Mouse (Mus musculus): ENCODE data around the gene B230217C12Rik. TPM values are rescaled to one million over a fixed set of nuclear protein-coding genes. Genes with fewer than 3 reads are reported as not detected.

B230217C12Rik gene
- polyA plus RNA-seq, 1 experiment from 2014 or later, result 15.9 TPM

GRCm38 (mm10) chr11:97820840-97821239, 19.7 kb upstream of the B230217C12Rik start:
- Histone ChIP-seq H3K36me3 (replicated peaks) (peaks cover 76% of the 10 kb centered on the region), H3K4me1 (peaks cover 69% of the 10 kb centered on the region), H3K27me3 (ENCODE audit: poor library complexity, severe bottlenecking) (no peaks in the 10 kb centered on the region), H3K4me3 (no peak overlapping the region), H3K27ac (no peak overlapping the region), H3K9me3 (no peaks in the 10 kb centered on the region)
- no peak for DNase-seq (ENCODE audit: extremely low spot score, low spot score)
- WGBS, result 78% methylated on average over 4 of the region's 4 CpGs

GRCm38 (mm10) chr11:97821401-97822064, 19.0 kb upstream of the B230217C12Rik start:
- DNase-seq (ENCODE audit: extremely low spot score, low spot score), result no peak

GRCm38 (mm10) chr11:97822840-97823603, 17.6 kb upstream of the B230217C12Rik start:
- Histone ChIP-seq H3K4me1 (peaks cover 50% of the 10 kb centered on the region), H3K27me3 (ENCODE audit: poor library complexity, severe bottlenecking) (no peaks in the 10 kb centered on the region), H3K9me3 (no peaks in the 10 kb centered on the region), H3K36me3 (replicated peaks) (peaks cover 77% of the 10 kb centered on the region), H3K4me3 (no peak overlapping the region), H3K27ac (peak overlapping the region; percentile 48; the same call in 1 of the 2 replicates)
- no peak for DNase-seq (ENCODE audit: extremely low spot score, low spot score)
- WGBS, result 74% methylated on average over 20 of the region's 20 CpGs

More at GRCm38 (mm10) chr11:97821401-97822064, 19.0 kb upstream of the B230217C12Rik start:
- 90% methylated on average over 8 of the region's 8 CpGs for WGBS
- Histone ChIP-seq H3K27ac (peak overlapping the region; percentile 48; the same call in 1 of the 2 replicates), H3K4me1 (peaks cover 65% of the 10 kb centered on the region), H3K9me3 (no peaks in the 10 kb centered on the region), H3K27me3 (ENCODE audit: poor library complexity, severe bottlenecking) (no peaks in the 10 kb centered on the region), H3K36me3 (replicated peaks) (peaks cover 76% of the 10 kb centered on the region), H3K4me3 (no peak overlapping the region)

- Histone ChIP-seq H3K27me3 (ENCODE audit: poor library complexity, severe bottlenecking) (no peaks in the 10 kb centered on the region), H3K9me3 (no peaks in the 10 kb centered on the region), H3K36me3 (replicated peaks) (peaks cover 87% of the 10 kb centered on the region), H3K4me1 (peaks cover 38% of the 10 kb centered on the region), H3K27ac (no peak overlapping the region), H3K4me3 (no peak overlapping the region)
- no peak for DNase-seq (ENCODE audit: extremely low spot score, low spot score)
- 95% methylated on average over 11 of the region's 11 CpGs for WGBS
Observed at GRCm38 (mm10) chr11:97824168-97824567, 16.4 kb upstream of the B230217C12Rik start.

DNA sequence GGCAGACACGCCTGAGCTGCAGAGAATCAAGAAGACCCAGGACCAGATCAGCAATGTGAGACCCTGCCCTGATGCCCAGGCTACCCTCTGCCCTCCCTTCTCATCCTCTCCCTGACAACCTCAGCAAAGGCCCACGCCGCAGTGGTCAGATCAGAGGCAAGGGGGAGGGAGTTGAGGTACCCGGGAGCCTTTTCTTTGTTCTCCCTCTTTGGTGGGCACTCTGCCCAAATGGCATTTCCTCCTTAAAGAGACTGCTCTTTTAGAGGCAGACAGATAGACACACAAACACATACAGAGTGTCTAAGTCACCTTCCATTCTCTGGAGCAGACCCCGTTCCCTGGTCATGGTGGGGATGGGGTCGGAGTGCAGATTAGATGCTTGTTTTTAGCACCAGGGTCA, 15.7 kb upstream of the B230217C12Rik start:
- 83% methylated on average over 6 of the region's 6 CpGs for WGBS
- H3K4me3 ChIP-seq, result no peak overlapping the region
- peaks cover 31% of the 10 kb centered on the region for H3K4me1 ChIP-seq
- H3K36me3 ChIP-seq (replicated peaks), result peaks cover 90% of the 10 kb centered on the region
- DNase-seq (ENCODE audit: extremely low spot score, low spot score), result no peak
- no peak overlapping the region for H3K27ac ChIP-seq
- no peaks in the 10 kb centered on the region for H3K9me3 ChIP-seq
- H3K27me3 ChIP-seq (ENCODE audit: poor library complexity, severe bottlenecking), result no peaks in the 10 kb centered on the region

DNA sequence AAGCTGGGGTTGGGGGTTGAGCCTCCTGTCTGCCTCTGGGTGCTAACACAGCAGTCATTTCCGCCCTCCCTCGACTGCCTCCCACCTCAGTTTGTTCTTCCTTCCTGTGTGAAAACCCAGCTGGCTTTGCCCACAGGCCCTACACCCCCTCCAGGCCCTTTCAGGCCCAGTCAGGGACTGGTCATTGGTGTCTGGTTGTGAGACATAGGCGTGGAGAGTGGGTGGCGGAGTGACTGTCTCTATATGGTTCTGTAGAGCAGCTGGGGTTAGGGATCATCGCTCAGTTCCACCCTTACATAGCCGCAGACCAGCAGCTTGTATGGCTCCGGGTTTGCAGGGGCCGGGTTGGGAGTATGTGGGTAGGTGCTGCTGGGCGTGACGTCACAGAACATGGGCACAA, 15.3 kb upstream of the B230217C12Rik start:
- no peak overlapping the region for H3K27ac ChIP-seq
- H3K4me3 ChIP-seq, result no peak overlapping the region
- H3K36me3 ChIP-seq (replicated peaks), result peaks cover 89% of the 10 kb centered on the region
- peaks cover 29% of the 10 kb centered on the region for H3K4me1 ChIP-seq
- H3K27me3 ChIP-seq (ENCODE audit: poor library complexity, severe bottlenecking), result no peaks in the 10 kb centered on the region
- DNase-seq (ENCODE audit: extremely low spot score, low spot score), result no peak
- 90% methylated on average over 10 of the region's 10 CpGs for WGBS
- no peaks in the 10 kb centered on the region for H3K9me3 ChIP-seq

DNA sequence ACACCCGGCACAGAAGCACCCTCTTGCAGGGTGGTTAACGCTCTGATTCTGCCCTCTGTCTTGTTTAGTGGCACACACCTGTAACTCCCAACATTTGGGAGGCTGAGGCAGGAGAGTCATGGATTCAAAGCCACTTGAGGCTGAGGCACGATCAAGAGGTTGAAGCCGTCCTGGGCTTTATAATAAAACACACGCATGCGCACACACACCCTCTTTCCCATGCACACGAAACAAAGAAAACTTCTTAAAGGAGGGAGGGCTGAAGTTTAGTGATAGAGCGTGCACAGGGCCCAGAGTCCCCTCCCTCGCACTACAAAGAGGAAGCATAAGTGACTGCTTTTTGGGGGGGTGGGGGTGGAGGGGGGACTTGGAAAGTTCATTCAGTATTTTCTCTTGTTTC, 14.6 kb upstream of the B230217C12Rik start:
- WGBS, result 93% methylated on average over 9 of the region's 9 CpGs
- no peak overlapping the region for H3K4me3 ChIP-seq

DNA sequence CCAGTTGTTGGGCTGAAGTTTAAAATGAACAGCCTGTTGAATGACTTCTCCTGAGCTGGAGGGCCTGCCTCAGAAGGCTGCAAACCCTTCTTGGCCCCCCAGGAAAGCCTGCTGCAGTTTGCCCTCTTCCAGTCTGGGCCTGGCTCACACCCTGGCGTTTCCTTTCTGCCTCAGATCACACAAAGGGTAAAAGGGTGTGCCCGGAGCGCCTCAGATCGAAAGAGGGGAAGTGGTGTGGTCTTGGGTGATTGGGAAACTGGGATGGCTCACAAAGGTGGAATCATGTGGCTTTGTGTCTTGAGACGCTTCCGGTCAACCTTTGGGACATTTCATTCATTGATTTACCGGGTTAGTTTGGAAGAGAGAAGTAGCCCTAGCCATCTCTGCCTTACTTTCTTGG, 14.2 kb upstream of the B230217C12Rik start:
- Histone ChIP-seq H3K4me3 (no peak overlapping the region), H3K4me1 (peaks cover 18% of the 10 kb centered on the region), H3K36me3 (replicated peaks) (peaks cover 88% of the 10 kb centered on the region), H3K27ac (peak overlapping the region; percentile 35; the same call in 1 of the 2 replicates), H3K27me3 (ENCODE audit: poor library complexity, severe bottlenecking) (no peaks in the 10 kb centered on the region), H3K9me3 (no peaks in the 10 kb centered on the region)
- DNase-seq (ENCODE audit: extremely low spot score, low spot score), result no peak
- 80% methylated on average over 7 of the region's 7 CpGs for WGBS

More for the DNA sequence above, 14.6 kb upstream of the B230217C12Rik start:
- DNase-seq (ENCODE audit: extremely low spot score, low spot score), result no peak
- peak overlapping the region; percentile 35; the same call in 1 of the 2 replicates for H3K27ac ChIP-seq
- peaks cover 89% of the 10 kb centered on the region for H3K36me3 ChIP-seq (replicated peaks)
- H3K4me1 ChIP-seq, result peaks cover 22% of the 10 kb centered on the region
- H3K9me3 ChIP-seq, result no peaks in the 10 kb centered on the region
- H3K27me3 ChIP-seq (ENCODE audit: poor library complexity, severe bottlenecking), result no peaks in the 10 kb centered on the region

DNA sequence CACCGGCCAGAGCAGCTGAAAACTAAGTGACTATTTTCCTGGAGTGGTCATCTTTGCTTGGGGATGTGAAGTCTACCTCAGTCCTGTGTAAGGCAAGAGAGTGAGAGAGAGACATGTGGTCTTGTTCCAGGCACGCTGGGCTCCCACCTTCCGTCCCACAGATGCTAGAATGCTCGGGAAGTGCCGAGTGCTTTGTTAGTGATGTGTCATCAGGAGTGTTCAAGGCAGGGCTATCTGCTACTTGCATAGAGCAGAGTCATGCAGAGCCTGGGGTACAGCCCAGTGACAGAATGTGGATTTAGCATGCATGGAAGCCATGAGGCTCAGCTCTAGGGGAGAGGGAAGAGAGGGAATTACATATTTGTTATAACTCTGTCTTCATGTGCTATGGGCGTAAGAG, 12.9 kb upstream of the B230217C12Rik start:
- Histone ChIP-seq H3K4me1 (peaks cover 13% of the 10 kb centered on the region), H3K27me3 (ENCODE audit: poor library complexity, severe bottlenecking) (no peaks in the 10 kb centered on the region), H3K9me3 (no peaks in the 10 kb centered on the region), H3K27ac (no peak overlapping the region), H3K4me3 (no peak overlapping the region), H3K36me3 (replicated peaks) (peaks cover 92% of the 10 kb centered on the region)
- 90% methylated on average over 6 of the region's 6 CpGs for WGBS
- DNase-seq (ENCODE audit: extremely low spot score, low spot score), result no peak

DNA sequence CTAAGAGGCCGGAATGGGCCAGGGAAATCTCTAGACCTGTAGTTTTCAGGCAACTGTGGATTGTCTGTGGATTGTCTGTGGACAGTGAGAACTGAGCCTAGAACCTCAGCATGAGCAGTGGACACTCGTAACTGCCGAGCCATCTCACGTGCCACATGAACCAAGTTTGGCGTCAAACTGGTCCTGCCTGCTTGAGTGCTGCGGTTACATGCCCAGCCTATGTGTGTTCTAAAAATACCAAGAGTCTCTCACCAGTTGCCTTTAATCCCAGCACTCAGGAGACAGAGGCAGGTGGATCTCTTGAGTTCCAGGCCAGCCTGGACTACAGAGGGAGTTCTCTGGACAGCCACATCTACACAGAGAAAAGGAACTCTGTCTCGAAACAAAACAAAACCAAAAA, 11.2 kb upstream of the B230217C12Rik start:
- Histone ChIP-seq H3K27me3 (ENCODE audit: poor library complexity, severe bottlenecking) (no peaks in the 10 kb centered on the region), H3K4me3 (no peak overlapping the region), H3K9me3 (no peaks in the 10 kb centered on the region), H3K27ac (no peak overlapping the region), H3K4me1 (0 out of 2 replicates have a peak, but pooled peaks cover 6% of the 10 kb centered on the region), H3K36me3 (replicated peaks) (peaks cover 94% of the 10 kb centered on the region)
- 94% methylated on average over 7 of the region's 7 CpGs for WGBS
- DNase-seq (ENCODE audit: extremely low spot score, low spot score), result no peak

DNA sequence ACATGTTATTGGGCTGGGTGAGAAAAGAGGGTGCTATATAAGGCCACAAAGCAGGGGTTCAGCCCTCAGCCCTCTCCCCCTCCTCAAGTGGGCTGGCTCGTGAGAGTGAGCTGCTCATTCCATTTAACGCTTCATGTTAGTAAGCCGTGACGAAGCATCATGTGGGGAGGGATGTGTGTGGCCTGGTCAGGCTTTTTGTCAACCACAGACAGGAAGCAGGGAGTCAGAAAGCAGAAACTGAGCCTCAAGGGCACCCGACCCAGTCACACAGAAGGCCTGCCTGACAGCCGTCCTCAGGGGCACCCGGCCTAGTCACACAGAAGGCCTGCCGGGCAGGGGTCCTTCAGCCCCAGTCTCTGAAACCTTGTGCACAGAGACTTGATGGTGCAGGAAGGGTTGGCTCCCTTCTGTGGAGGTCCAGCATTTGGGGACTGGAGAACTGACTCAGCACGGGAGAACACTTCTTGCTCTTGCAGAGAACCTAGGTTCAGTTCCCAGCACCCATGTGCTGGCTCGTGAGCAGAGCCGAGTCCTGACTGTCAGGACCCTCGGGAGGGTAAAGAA, 10.6 kb upstream of the B230217C12Rik start:
- 0 out of 2 replicates have a peak, but pooled peaks cover 3% of the 10 kb centered on the region for H3K4me1 ChIP-seq
- no peaks in the 10 kb centered on the region for H3K27me3 ChIP-seq (ENCODE audit: poor library complexity, severe bottlenecking)
- H3K4me3 ChIP-seq, result no peak overlapping the region
- peaks cover 94% of the 10 kb centered on the region for H3K36me3 ChIP-seq (replicated peaks)
- 91% methylated on average over 12 of the region's 12 CpGs for WGBS
- H3K9me3 ChIP-seq, result no peaks in the 10 kb centered on the region
- H3K27ac ChIP-seq, result no peak overlapping the region
- DNase-seq (ENCODE audit: extremely low spot score, low spot score), result no peak

GRCm38 (mm10) chr11:97830501-97830900, 10.1 kb upstream of the B230217C12Rik start:
- H3K4me1 ChIP-seq, result 0 out of 2 replicates have a peak, but pooled peaks cover 3% of the 10 kb centered on the region
- H3K27ac ChIP-seq, result no peak overlapping the region
- H3K4me3 ChIP-seq, result no peak overlapping the region
- 86% methylated on average over 6 of the region's 6 CpGs for WGBS
- peaks cover 93% of the 10 kb centered on the region for H3K36me3 ChIP-seq (replicated peaks)
- H3K9me3 ChIP-seq, result no peaks in the 10 kb centered on the region
- DNase-seq (ENCODE audit: extremely low spot score, low spot score), result no peak
- no peaks in the 10 kb centered on the region for H3K27me3 ChIP-seq (ENCODE audit: poor library complexity, severe bottlenecking)

GRCm38 (mm10) chr11:97832001-97832400, 8.6 kb upstream of the B230217C12Rik start:
- WGBS, result 86% methylated on average over 11 of the region's 11 CpGs
- H3K27me3 ChIP-seq (ENCODE audit: poor library complexity, severe bottlenecking), result no peaks in the 10 kb centered on the region
- DNase-seq (ENCODE audit: extremely low spot score, low spot score), result no peak
- no peak overlapping the region for H3K4me3 ChIP-seq
- H3K4me1 ChIP-seq, result no peaks in the 10 kb centered on the region
- no peak overlapping the region; the same call in 1 of the 2 replicates for H3K27ac ChIP-seq
- peaks cover 93% of the 10 kb centered on the region for H3K36me3 ChIP-seq (replicated peaks)
- H3K9me3 ChIP-seq, result no peaks in the 10 kb centered on the region
